Mouse (Mus musculus) ES-Bruce4 (cell line): ENCODE results near the gene Muc4. TPM values are rescaled to one million over a fixed set of nuclear protein-coding genes. Genes with fewer than 3 reads are reported as not detected.

ENCODE experiments used
- H3K27ac ChIP-seq: 2 replicates; pipeline ENCODE4 v1.5.1; 2012; ENCODE audit warnings: low read length, inconsistent platforms; ENCODE audit not compliant: insufficient read depth
- H3K27me3 ChIP-seq: 2 replicates; pipeline ENCODE4 v1.6.1; 2012; ENCODE audit warnings: mild to moderate bottlenecking, low read length, inconsistent platforms; ENCODE audit not compliant: control insufficient read depth, poor library complexity, insufficient read depth, severe bottlenecking
- H3K36me3 ChIP-seq: 2 replicates; pipeline ENCODE4 v1.6.1; 2012; ENCODE audit warnings: inconsistent platforms, mild to moderate bottlenecking, low read length, moderate library complexity; ENCODE audit not compliant: control insufficient read depth, poor library complexity, insufficient read depth, severe bottlenecking
- H3K4me1 ChIP-seq: one replicate; pipeline ENCODE4 v1.8.1; 2011; ENCODE audit warnings: low read length; ENCODE audit not compliant: control insufficient read depth, insufficient read depth
- H3K4me3 ChIP-seq: 2 replicates; pipeline ENCODE4 v1.5.1; 2011; ENCODE audit warnings: low read depth, mild to moderate bottlenecking, low read length
- H3K9ac ChIP-seq: 2 replicates; pipeline ENCODE4 v1.6.1; 2012; ENCODE audit warnings: low read depth, mild to moderate bottlenecking, inconsistent platforms; ENCODE audit not compliant: poor library complexity, severe bottlenecking
- H3K9me3 ChIP-seq: replicated peaks from 2 replicates; pipeline ENCODE4 v1.6.1; 2012; ENCODE audit warnings: mild to moderate bottlenecking, low read length, inconsistent platforms; ENCODE audit not compliant: control insufficient read depth, poor library complexity, insufficient read depth, severe bottlenecking
- CTCF ChIP-seq: IDR thresholded peaks from one replicate; pipeline ENCODE4 v1.8.1; 2011; ENCODE audit warnings: low read depth, low read length
- EP300 ChIP-seq: IDR thresholded peaks from 2 replicates; pipeline ENCODE4 v1.6.1; 2011; ENCODE audit warnings: low read depth, low read length; ENCODE audit not compliant: insufficient read depth
- POLR2A ChIP-seq: IDR thresholded peaks from one replicate; pipeline ENCODE4 v1.8.1; 2011; ENCODE audit warnings: low read length; ENCODE audit not compliant: insufficient read depth
- polyA plus RNA-seq: library from polyadenylated mRNA; stranded (reverse); fragments of >200 nt; gene quantifications from 2 replicates; pipeline ENCODE4 v1.2.4, GENCODE M21; 2011; ENCODE audit warnings: low read depth; ENCODE audit not compliant: missing spikeins, insufficient read depth, insufficient read length

The Muc4 gene
- polyA plus RNA-seq, 1 experiment, result not detected

DNA sequence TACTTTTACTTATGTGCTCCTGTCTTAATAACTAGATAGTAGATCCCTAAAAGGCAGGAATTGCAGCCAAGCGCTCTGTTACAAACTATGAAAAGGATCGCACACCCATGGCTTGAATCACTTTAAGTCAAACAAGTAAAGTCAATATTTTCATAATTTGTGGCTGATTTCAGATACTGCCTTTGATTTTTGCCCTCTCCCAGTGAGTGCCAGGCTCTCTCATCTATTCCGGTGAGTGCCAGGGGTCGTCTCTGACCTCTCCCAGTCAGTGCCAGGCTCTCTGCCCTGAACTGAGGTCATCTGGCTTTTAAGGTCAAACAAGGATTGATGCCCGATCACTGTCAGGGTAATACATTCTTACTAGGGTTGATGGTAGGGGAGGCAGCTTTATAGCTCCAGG is 82.8 kb downstream of the Muc4 start:
- Histone ChIP-seq H3K4me3 (no peak overlapping the region), H3K9ac (no peak overlapping the region), H3K27me3 (no peaks in the 10 kb centered on the region), H3K27ac (no peak overlapping the region), H3K36me3 (no peaks in the 10 kb centered on the region), H3K9me3 (no peaks in the 10 kb centered on the region), H3K4me1 (peaks cover 11% of the 10 kb centered on the region)
- no peak for TF ChIP-seq CTCF
- no peak for TF ChIP-seq POLR2A
- TF ChIP-seq EP300, result no peak

DNA sequence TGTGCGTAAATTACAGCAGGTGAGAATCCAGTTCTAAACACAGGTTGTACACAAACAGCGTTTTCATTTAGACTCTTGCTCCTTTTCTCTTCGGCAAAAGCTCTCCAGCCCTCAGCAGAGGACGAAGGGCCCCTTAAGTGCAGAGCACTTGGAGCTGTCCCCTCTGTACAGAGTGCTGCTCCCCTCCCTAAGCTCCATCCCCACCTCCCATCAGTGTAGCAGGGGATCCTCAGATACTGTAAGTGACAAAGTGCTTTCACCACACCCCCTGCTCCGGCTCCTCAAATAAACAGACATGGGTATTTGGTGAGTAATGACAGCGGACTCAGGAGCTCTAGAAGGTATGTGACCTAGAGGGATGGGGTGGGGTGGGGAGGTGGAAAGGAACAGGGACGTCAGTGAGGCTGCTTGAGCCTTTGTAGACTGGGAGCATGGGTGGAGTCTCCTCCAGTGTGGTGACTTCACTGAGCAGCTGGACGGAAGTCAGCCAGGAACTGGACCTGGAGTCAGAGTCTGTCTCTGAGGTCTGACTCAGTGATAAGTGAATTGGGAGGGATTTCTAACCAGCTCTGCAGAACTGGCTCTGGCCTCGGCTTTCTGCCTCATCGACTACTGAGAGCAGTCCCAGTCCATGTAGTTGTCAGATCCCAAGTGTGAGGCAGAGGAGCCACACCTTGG is 86.2 kb downstream of the Muc4 start:
- TF ChIP-seq EP300 (no peak), CTCF (no peak), POLR2A (no peak)
- no peaks in the 10 kb centered on the region for H3K27me3 ChIP-seq
- no peak overlapping the region for H3K27ac ChIP-seq
- peaks cover 12% of the 10 kb centered on the region for H3K4me1 ChIP-seq
- no peaks in the 10 kb centered on the region for H3K9me3 ChIP-seq
- no peak overlapping the region for H3K9ac ChIP-seq
- no peaks in the 10 kb centered on the region for H3K36me3 ChIP-seq
- no peak overlapping the region for H3K4me3 ChIP-seq

DNA sequence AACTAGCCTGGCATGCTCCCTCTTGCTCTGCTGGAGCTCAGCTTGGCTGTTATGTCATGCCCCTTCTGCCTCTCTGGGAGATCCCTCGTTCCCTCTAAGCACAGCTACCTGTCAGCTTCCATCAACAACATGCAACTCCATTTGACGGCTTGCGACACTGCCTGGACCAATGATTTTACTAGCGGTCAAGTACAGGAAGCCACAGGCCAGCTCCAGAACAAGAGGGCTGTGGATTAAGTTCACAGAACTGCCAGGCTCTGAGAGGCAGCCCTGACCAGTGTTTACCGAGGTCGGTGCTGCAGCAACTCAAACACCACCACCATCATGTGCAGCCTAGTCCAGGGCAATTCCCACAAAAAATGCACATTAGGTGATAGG is 86.8 kb downstream of the Muc4 start:
- Histone ChIP-seq H3K27ac (no peak overlapping the region), H3K27me3 (no peaks in the 10 kb centered on the region), H3K9ac (no peak overlapping the region), H3K9me3 (no peaks in the 10 kb centered on the region), H3K4me1 (peaks cover 12% of the 10 kb centered on the region), H3K36me3 (no peaks in the 10 kb centered on the region), H3K4me3 (no peak overlapping the region)
- TF ChIP-seq POLR2A (no peak), CTCF (no peak), EP300 (no peak)

DNA sequence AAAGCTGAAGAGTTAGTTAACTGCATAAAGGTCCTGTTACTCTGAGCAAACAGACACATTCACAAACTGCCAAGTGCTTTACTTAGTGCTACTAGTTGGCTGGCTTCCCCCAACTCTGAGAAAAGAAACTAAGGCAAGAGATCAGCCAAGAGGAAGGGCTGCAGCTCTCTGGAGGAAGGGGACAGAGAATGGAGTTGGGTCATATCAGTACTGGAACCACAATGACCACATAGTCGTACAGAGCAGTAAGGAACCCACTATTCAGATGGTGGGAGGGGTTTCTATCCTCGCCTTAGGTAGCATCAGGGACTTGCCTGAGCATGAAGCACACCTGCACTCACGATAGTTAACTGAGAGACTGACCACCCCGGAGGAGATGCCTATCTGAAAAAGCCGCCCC is 87.2 kb downstream of the Muc4 start:
- Histone ChIP-seq H3K4me1 (peaks cover 12% of the 10 kb centered on the region), H3K36me3 (no peaks in the 10 kb centered on the region), H3K27me3 (no peaks in the 10 kb centered on the region), H3K27ac (peak overlapping the region; percentile 18; the same call in 1 of the 2 replicates), H3K4me3 (no peak overlapping the region), H3K9ac (no peak overlapping the region), H3K9me3 (no peaks in the 10 kb centered on the region)
- no peak for TF ChIP-seq CTCF
- TF ChIP-seq POLR2A, result no peak
- no peak for TF ChIP-seq EP300

DNA sequence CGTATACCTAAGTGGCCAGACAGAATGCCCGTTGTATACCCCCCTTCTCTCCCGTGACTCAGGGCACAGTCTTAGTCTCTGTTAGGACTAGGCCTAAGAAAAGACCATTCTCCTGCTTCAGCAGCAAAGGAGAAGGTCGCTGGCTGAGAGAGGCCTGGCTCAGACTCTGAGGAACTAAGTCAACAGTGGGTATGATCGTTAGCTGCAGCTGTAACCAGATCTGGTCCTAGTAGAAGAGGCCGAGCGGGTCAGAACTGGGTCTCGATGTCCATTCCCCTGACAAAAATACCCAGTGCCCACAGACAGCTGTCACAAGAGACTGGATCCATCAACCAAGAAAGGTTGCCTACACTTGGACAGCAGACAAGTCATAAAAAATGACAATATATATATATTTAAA is 87.8 kb downstream of the Muc4 start:
- TF ChIP-seq CTCF (no peak), EP300 (no peak), POLR2A (no peak)
- no peak overlapping the region for H3K9ac ChIP-seq
- no peak overlapping the region for H3K4me3 ChIP-seq
- H3K9me3 ChIP-seq, result no peaks in the 10 kb centered on the region
- H3K27ac ChIP-seq, result peak overlapping the region; percentile 18; the same call in 1 of the 2 replicates
- H3K27me3 ChIP-seq, result no peaks in the 10 kb centered on the region
- H3K4me1 ChIP-seq, result peaks cover 12% of the 10 kb centered on the region
- no peaks in the 10 kb centered on the region for H3K36me3 ChIP-seq

DNA sequence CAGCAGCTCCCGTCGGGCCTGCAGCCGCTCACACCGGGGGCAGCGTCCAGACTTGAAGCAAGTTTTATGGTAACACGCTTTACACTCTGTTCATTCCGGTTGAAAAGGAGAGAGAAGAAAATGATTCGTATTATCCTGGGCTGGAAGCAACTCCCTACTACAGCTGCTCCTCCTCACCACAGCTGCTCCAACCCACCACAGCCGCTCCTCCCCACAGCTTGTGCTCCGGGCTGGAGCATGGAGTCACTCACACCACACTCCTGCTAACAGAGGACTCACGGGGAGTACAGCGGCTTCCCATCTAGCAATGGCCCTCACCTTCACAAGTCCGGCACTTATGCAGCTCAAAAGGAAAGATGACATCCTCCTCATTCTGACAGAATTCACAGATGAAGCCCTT is 88.4 kb downstream of the Muc4 start:
- no peak overlapping the region for H3K9ac ChIP-seq
- no peak overlapping the region for H3K27ac ChIP-seq
- TF ChIP-seq POLR2A (no peak), EP300 (no peak), CTCF (no peak)
- no peak overlapping the region for H3K4me3 ChIP-seq
- peaks cover 12% of the 10 kb centered on the region for H3K4me1 ChIP-seq
- no peaks in the 10 kb centered on the region for H3K9me3 ChIP-seq
- no peaks in the 10 kb centered on the region for H3K36me3 ChIP-seq
- H3K27me3 ChIP-seq, result no peaks in the 10 kb centered on the region
